Mouse (Mus musculus) limb, embryonic 14.5 days (tissue): Measurements from ENCODE around the gene Vps11. TPM values are rescaled to one million over a fixed set of nuclear protein-coding genes. Genes with fewer than 3 reads are reported as not detected.
"Not testable (repeated sequence)": the region's sequence is repeated elsewhere in the genome, so short reads cannot be mapped to it uniquely, and the experiment has no call there.

ENCODE experiments used
- ATAC-seq: fragments of 200-750 bp; cut with Nextera tagmentation; 2 replicates; pipeline ENCODE4 v1.8.0; 2017; ENCODE audit warnings: low read depth, moderate number of reproducible peaks, moderate TSS enrichment; ENCODE audit not compliant: low FRiP score
- DNase-seq: peaks from one replicate; pipeline ENCODE4 v3.0.0-alpha.2; 2015; ENCODE audit warnings: low spot score
- H3K27ac ChIP-seq: fragments of 300-500 bp; sonication (generic); replicated peaks from 2 replicates; pipeline ENCODE4 v1.5.1; 2014; ENCODE audit warnings: low read depth, mild to moderate bottlenecking, low read length, moderate library complexity, mixed read lengths
- H3K27me3 ChIP-seq: fragments of 300-500 bp; sonication (generic); 2 replicates; pipeline ENCODE4 v1.6.1; 2014; ENCODE audit warnings: low read length, mixed read lengths; ENCODE audit not compliant: control insufficient read depth, insufficient read depth
- H3K36me3 ChIP-seq: fragments of 300-500 bp; sonication (generic); 2 replicates; pipeline ENCODE4 v1.6.1; 2014; ENCODE audit warnings: mild to moderate bottlenecking, low read length, moderate library complexity, mixed read lengths; ENCODE audit not compliant: control insufficient read depth, insufficient read depth
- H3K4me1 ChIP-seq: fragments of 300-500 bp; sonication (generic); 2 replicates; pipeline ENCODE4 v1.6.1; 2014; ENCODE audit warnings: antibody characterized with exemption, low read length, mixed read lengths; ENCODE audit not compliant: control insufficient read depth, insufficient read depth
- H3K4me2 ChIP-seq: fragments of 300-500 bp; sonication (generic); replicated peaks from 2 replicates; pipeline ENCODE4 v1.6.1; 2014; ENCODE audit warnings: low read depth, mild to moderate bottlenecking, low read length, moderate library complexity; ENCODE audit not compliant: severe bottlenecking
- H3K4me3 ChIP-seq: fragments of 300-500 bp; sonication (generic); replicated peaks from 2 replicates; pipeline ENCODE4 v1.5.1; 2014; ENCODE audit warnings: low read length
- H3K9ac ChIP-seq: fragments of 300-500 bp; sonication (generic); 2 replicates; pipeline ENCODE4 v1.6.1; 2014; ENCODE audit warnings: mild to moderate bottlenecking, low read depth, low read length, moderate library complexity; ENCODE audit not compliant: severe bottlenecking
- H3K9me3 ChIP-seq: fragments of 300-500 bp; sonication (generic); 2 replicates; pipeline ENCODE4 v1.6.1; 2016; ENCODE audit warnings: low read length; ENCODE audit not compliant: control insufficient read depth
- POLR2A ChIP-seq: fragments of 200-500 bp; IDR thresholded peaks from 2 replicates; pipeline ENCODE4 v1.8.0; 2012; ENCODE audit warnings: inconsistent platforms, mild to moderate bottlenecking, moderate library complexity, borderline replicate concordance; ENCODE audit not compliant: insufficient read depth, insufficient read length; ENCODE audit errors: extremely low read depth
- WGBS: fragments of 180-500 bp; shearing (Covaris S2); extraction: QIAGEN DNeasy Blood & Tissue Kit; methylation state at CpG from one replicate; pipeline ENCODE4 v1.1.7; 2014; 5-methylcytosine and 5-hydroxymethylcytosine counted together
- polyA plus RNA-seq, 2 experiments: library from polyadenylated mRNA; depleted of rRNA in 1 of 2; stranded (reverse) in 1 of 2; unstranded in 1 of 2; fragments of >200 nt; fragmentation: Nextera tagmentation in 1 of 2; extraction: Ambion mirVana in 1 of 2; gene quantifications; 2 replicates each; pipeline versions ENCODE4 v1.2.1 to v1.2.3; 2012 to 2014

Vps11 gene
- polyA plus RNA-seq, 2 experiments: 28.5 to 29.9 TPM

DNA sequence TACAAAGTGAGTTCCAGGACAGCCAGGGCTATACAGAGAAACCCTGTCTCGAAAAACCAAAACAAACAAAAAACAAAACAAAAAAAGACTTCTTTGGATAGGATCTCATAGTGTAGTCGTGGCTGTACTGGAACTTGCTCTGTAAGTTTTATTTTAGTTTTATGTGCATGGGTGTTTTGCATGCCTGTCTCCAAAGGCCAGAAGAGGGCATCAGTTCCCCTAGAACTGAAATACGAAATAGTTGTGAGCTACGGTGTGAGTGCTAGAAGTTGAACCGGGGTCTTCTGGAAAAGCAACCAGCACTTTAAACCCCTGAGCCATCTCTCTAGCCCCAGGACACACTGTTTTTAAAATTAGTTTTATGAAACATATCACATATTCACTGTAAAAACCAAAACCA lies 22.9 kb downstream of the Vps11 start:
- H3K4me1 ChIP-seq: peaks cover 16% of the 10 kb centered on the region
- no peak for TF ChIP-seq POLR2A
- no peak overlapping the region for H3K27ac ChIP-seq
- H3K4me2 ChIP-seq: no peak overlapping the region
- DNase-seq (no peak), ATAC-seq (no peak)
- 81% methylated on average over 5 of the region's 5 CpGs for WGBS
- H3K9ac ChIP-seq: no peak overlapping the region
- H3K9me3 ChIP-seq: no peaks in the 10 kb centered on the region
- H3K27me3 ChIP-seq: no peaks in the 10 kb centered on the region
- H3K4me3 ChIP-seq: no peak overlapping the region
- H3K36me3 ChIP-seq: peaks cover 36% of the 10 kb centered on the region

GRCm38 (mm10) chr9:44337436-44338169 lies 23.9 kb downstream of the Vps11 start:
- H3K27me3 ChIP-seq: no peaks in the 10 kb centered on the region
- DNase-seq (no peak), ATAC-seq (no peak)
- peaks cover 46% of the 10 kb centered on the region for H3K36me3 ChIP-seq
- WGBS: 69% methylated on average over 9 of the region's 9 CpGs
- TF ChIP-seq POLR2A: no peak
- peak overlapping the region; percentile 80; the same call in 1 of the 2 replicates for H3K4me2 ChIP-seq
- no peaks in the 10 kb centered on the region for H3K9me3 ChIP-seq
- H3K4me3 ChIP-seq: peak overlapping the region; percentile 60; the same call in 1 of the 2 replicates
- peak overlapping the region; percentile 28; the same call in 1 of the 2 replicates for H3K9ac ChIP-seq
- no peak overlapping the region for H3K27ac ChIP-seq
- H3K4me1 ChIP-seq: peaks cover 12% of the 10 kb centered on the region

- no peak for ATAC-seq
- no peak for TF ChIP-seq POLR2A
- Histone ChIP-seq H3K4me3 (peak overlapping the region; percentile 60), H3K4me1 (peaks cover 12% of the 10 kb centered on the region; the same call in 1 of the 2 replicates), H3K4me2 (peak overlapping the region; percentile 80), H3K36me3 (peaks cover 53% of the 10 kb centered on the region), H3K27ac (no peak overlapping the region), H3K9ac (no peak overlapping the region), H3K27me3 (no peaks in the 10 kb centered on the region), H3K9me3 (no peaks in the 10 kb centered on the region)
- 81% methylated on average over 3 of the region's 3 CpGs for WGBS
- no peak for DNase-seq
Observed at GRCm38 (mm10) chr9:44336964-44337363, 24.5 kb downstream of the Vps11 start.

DNA sequence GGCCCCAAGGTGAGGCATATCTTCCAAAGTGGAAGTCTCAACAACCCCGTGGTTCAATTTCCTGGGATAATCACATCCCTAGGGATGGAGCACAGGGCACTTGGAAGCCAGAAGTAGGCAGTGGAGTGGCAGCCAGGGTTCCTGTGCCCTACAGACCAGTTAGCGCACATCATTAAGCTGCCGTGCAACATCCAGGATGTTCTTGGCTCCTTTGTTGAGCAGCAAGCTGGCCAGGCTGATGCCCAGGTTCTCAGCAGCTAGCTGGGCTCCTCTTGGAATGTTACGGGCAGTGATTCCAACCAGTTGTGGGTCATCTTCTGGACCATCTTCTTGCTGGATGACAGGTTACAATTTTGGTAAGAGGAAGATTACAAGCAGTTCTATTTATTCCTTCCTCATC lies 25.0 kb downstream of the Vps11 start:
- not testable (repeated sequence) for DNase-seq, H3K9me3 ChIP-seq, ATAC-seq, H3K27me3 ChIP-seq, H3K9ac ChIP-seq, H3K27ac ChIP-seq
- Histone ChIP-seq H3K4me3 (peak overlapping the region; percentile 60), H3K36me3 (peaks cover 55% of the 10 kb centered on the region), H3K4me1 (peaks cover 12% of the 10 kb centered on the region; the same call in 1 of the 2 replicates), H3K4me2 (peak overlapping the region; percentile 80)
- 18% methylated on average over 3 of the region's 4 CpGs for WGBS

- H3K4me3 ChIP-seq: peak overlapping the region; percentile 60
- ATAC-seq: no peak
- peak overlapping the region; percentile 80 for H3K4me2 ChIP-seq
- H3K36me3 ChIP-seq: peaks cover 55% of the 10 kb centered on the region
- H3K9me3 ChIP-seq: no peaks in the 10 kb centered on the region
- WGBS: 0% methylated on average over 5 of the region's 5 CpGs
- peak overlapping the region; percentile 84 for H3K9ac ChIP-seq
- no peaks in the 10 kb centered on the region for H3K27me3 ChIP-seq
- peaks cover 12% of the 10 kb centered on the region; the same call in 1 of the 2 replicates for H3K4me1 ChIP-seq
- DNase-seq: no peak
- peak overlapping the region; percentile 94; the same call in 1 of the 2 replicates for H3K27ac ChIP-seq
- 0 out of 2 replicates have a peak, but pooled peaks have one; percentile 14 for TF ChIP-seq POLR2A
Observed at GRCm38 (mm10) chr9:44336093-44336406, 25.4 kb downstream of the Vps11 start.
